Mouse (Mus musculus): ENCODE data around the gene Fam198a. TPM values are rescaled to one million over a fixed set of nuclear protein-coding genes. Genes with fewer than 3 reads are reported as not detected.

Gene Fam198a
- polyA plus RNA-seq, 1 experiment from 2014 or later = 2.8 TPM

- H3K4me2 ChIP-seq (replicated peaks; ENCODE audit: low read depth, low read length) = no peak overlapping the region
- no peaks in the 10 kb centered on the region for H3K4me1 ChIP-seq (ENCODE audit: insufficient read depth, low read length)
- H3K9me3 ChIP-seq (ENCODE audit: low read length) = no peaks in the 10 kb centered on the region
- no peaks in the 10 kb centered on the region for H3K27me3 ChIP-seq (ENCODE audit: insufficient read depth, low read length)
- H3K27ac ChIP-seq (ENCODE audit: low read length) = no peak overlapping the region
- H3K4me3 ChIP-seq (ENCODE audit: low read length) = no peak overlapping the region
- no peak for ATAC-seq (ENCODE audit: low FRiP score, low TSS enrichment)
- H3K9ac ChIP-seq (replicated peaks; ENCODE audit: low read length) = no peak overlapping the region
- 90% methylated on average over 17 of the region's 17 CpGs for WGBS
- H3K36me3 ChIP-seq (ENCODE audit: insufficient read depth, low read length) = no peaks in the 10 kb centered on the region
Measured at GRCm38 (mm10) chr9:121908321-121908720, 42.5 kb upstream of the Fam198a start.

DNA sequence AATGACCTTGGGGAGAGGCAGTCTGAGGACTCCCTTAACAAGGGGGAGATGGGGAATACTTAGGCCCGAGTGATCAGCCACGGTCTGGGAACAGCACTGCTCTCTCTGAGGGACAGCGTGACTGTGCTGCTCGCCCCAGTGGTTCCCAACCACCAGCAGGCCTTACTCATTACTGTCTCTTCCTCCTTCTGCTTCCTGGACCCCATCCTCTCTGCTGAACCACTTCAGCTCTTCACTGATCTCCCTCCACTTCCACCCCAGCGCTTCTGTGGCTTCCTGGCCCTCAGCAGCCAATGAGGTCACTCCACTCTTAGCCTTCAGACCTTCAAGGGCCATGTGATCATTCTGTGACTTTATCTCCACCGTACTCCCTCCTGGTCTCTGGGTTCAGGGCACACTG lies 41.2 kb upstream of the Fam198a start:
- ATAC-seq (ENCODE audit: low FRiP score, low TSS enrichment) = no peak
- H3K27me3 ChIP-seq (ENCODE audit: insufficient read depth, low read length) = no peaks in the 10 kb centered on the region
- 56% methylated on average over 6 of the region's 6 CpGs for WGBS
- H3K4me2 ChIP-seq (replicated peaks; ENCODE audit: low read depth, low read length) = no peak overlapping the region
- no peak overlapping the region for H3K27ac ChIP-seq (ENCODE audit: low read length)
- H3K4me1 ChIP-seq (ENCODE audit: insufficient read depth, low read length) = no peaks in the 10 kb centered on the region
- no peaks in the 10 kb centered on the region for H3K36me3 ChIP-seq (ENCODE audit: insufficient read depth, low read length)
- H3K4me3 ChIP-seq (ENCODE audit: low read length) = no peak overlapping the region
- H3K9me3 ChIP-seq (ENCODE audit: low read length) = no peaks in the 10 kb centered on the region
- no peak overlapping the region for H3K9ac ChIP-seq (replicated peaks; ENCODE audit: low read length)

GRCm38 (mm10) chr9:121911196-121911595 lies 39.6 kb upstream of the Fam198a start:
- no peak overlapping the region for H3K9ac ChIP-seq (replicated peaks; ENCODE audit: low read length)
- no peak overlapping the region for H3K4me2 ChIP-seq (replicated peaks; ENCODE audit: low read depth, low read length)
- H3K9me3 ChIP-seq (ENCODE audit: low read length) = no peaks in the 10 kb centered on the region
- no peaks in the 10 kb centered on the region for H3K4me1 ChIP-seq (ENCODE audit: insufficient read depth, low read length)
- H3K27ac ChIP-seq (ENCODE audit: low read length) = no peak overlapping the region
- 90% methylated on average over 7 of the region's 7 CpGs for WGBS
- ATAC-seq (ENCODE audit: low FRiP score, low TSS enrichment) = no peak
- H3K4me3 ChIP-seq (ENCODE audit: low read length) = no peak overlapping the region
- no peaks in the 10 kb centered on the region for H3K27me3 ChIP-seq (ENCODE audit: insufficient read depth, low read length)
- no peaks in the 10 kb centered on the region for H3K36me3 ChIP-seq (ENCODE audit: insufficient read depth, low read length)

- WGBS = 89% methylated on average over 4 of the region's 4 CpGs
- Histone ChIP-seq H3K9me3 (ENCODE audit: low read length) (no peaks in the 10 kb centered on the region), H3K36me3 (ENCODE audit: insufficient read depth, low read length) (no peaks in the 10 kb centered on the region), H3K27me3 (ENCODE audit: insufficient read depth, low read length) (no peaks in the 10 kb centered on the region), H3K9ac (replicated peaks; ENCODE audit: low read length) (no peak overlapping the region), H3K27ac (ENCODE audit: low read length) (no peak overlapping the region), H3K4me3 (ENCODE audit: low read length) (no peak overlapping the region), H3K4me1 (ENCODE audit: insufficient read depth, low read length) (no peaks in the 10 kb centered on the region), H3K4me2 (replicated peaks; ENCODE audit: low read depth, low read length) (no peak overlapping the region)
- no peak for ATAC-seq (ENCODE audit: low FRiP score, low TSS enrichment)
Measured at GRCm38 (mm10) chr9:121912786-121913185, 38.0 kb upstream of the Fam198a start.

DNA sequence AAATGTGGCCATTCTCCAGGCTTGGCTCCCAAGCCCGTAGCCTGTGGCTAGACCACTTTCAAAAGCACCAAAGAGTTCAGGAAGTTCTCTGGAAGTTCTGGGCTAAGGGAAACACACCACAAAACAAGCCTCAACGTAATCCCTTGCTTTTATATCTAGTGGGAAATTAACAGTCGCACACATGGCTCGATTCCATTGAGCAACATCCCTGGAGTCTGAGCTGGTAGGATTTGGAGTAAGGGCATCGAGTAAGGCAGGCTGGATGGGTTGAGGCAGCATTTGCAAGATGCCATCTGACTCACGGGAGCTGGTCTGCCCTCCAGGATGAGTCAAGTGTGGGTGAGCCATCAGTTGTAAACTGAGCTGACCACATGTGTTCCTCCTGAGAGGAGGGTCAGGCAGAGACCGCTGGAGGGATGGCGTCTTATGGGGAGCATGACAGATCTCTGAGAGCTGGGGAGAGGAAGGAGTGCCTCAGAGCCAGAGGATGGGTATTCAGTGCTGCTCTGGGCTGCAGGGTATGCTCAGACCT lies 36.5 kb upstream of the Fam198a start:
- no peak for ATAC-seq (ENCODE audit: low FRiP score, low TSS enrichment)
- no peaks in the 10 kb centered on the region for H3K9me3 ChIP-seq (ENCODE audit: low read length)
- H3K27me3 ChIP-seq (ENCODE audit: insufficient read depth, low read length) = no peaks in the 10 kb centered on the region
- no peak overlapping the region for H3K4me3 ChIP-seq (ENCODE audit: low read length)
- H3K9ac ChIP-seq (replicated peaks; ENCODE audit: low read length) = no peak overlapping the region
- H3K27ac ChIP-seq (ENCODE audit: low read length) = no peak overlapping the region
- no peak overlapping the region for H3K4me2 ChIP-seq (replicated peaks; ENCODE audit: low read depth, low read length)
- 63% methylated on average over 8 of the region's 8 CpGs for WGBS
- no peaks in the 10 kb centered on the region for H3K36me3 ChIP-seq (ENCODE audit: insufficient read depth, low read length)
- no peaks in the 10 kb centered on the region for H3K4me1 ChIP-seq (ENCODE audit: insufficient read depth, low read length)

DNA sequence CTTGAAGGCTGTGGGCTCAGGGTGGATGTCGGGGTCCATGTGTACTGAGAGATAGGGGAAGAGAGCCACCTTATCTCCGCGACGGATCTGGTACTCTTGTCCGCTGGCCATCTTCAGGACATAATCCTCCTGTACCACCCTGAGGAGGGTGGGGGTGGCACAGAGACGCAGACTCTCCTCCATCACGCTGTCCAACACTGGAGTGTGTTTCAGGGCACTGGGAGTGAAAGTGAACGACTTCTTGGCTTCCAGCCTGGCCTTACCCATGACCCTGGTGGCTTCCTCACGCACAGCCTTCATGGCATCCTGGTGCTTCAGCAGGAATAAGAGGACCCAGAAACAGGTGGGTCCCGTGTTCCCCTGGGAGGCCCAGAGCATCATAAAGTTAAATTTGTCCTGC lies 35.7 kb upstream of the Fam198a start:
- no peak overlapping the region for H3K4me2 ChIP-seq (replicated peaks; ENCODE audit: low read depth, low read length)
- no peaks in the 10 kb centered on the region for H3K4me1 ChIP-seq (ENCODE audit: insufficient read depth, low read length)
- H3K4me3 ChIP-seq (ENCODE audit: low read length) = no peak overlapping the region
- no peaks in the 10 kb centered on the region for H3K27me3 ChIP-seq (ENCODE audit: insufficient read depth, low read length)
- no peaks in the 10 kb centered on the region for H3K9me3 ChIP-seq (ENCODE audit: low read length)
- no peak overlapping the region for H3K27ac ChIP-seq (ENCODE audit: low read length)
- no peak overlapping the region for H3K9ac ChIP-seq (replicated peaks; ENCODE audit: low read length)
- H3K36me3 ChIP-seq (ENCODE audit: insufficient read depth, low read length) = no peaks in the 10 kb centered on the region
- 84% methylated on average over 10 of the region's 10 CpGs for WGBS
- ATAC-seq (ENCODE audit: low FRiP score, low TSS enrichment) = no peak

- no peak for ATAC-seq (ENCODE audit: low FRiP score, low TSS enrichment)
- H3K4me2 ChIP-seq (replicated peaks; ENCODE audit: low read depth, low read length) = no peak within 1 kb of the TSS
- H3K27me3 ChIP-seq (ENCODE audit: insufficient read depth, low read length) = no peaks in the 10 kb centered on the region
- H3K27ac ChIP-seq (ENCODE audit: low read length) = no peak within 1 kb of the TSS
- H3K9me3 ChIP-seq (ENCODE audit: low read length) = no peaks in the 10 kb centered on the region
- H3K4me3 ChIP-seq (ENCODE audit: low read length) = no peak within 1 kb of the TSS
- no peak within 1 kb of the TSS for H3K9ac ChIP-seq (replicated peaks; ENCODE audit: low read length)
- no peaks in the 10 kb centered on the region for H3K4me1 ChIP-seq (ENCODE audit: insufficient read depth, low read length)
- H3K36me3 ChIP-seq (ENCODE audit: insufficient read depth, low read length) = no peaks in the 10 kb centered on the region
- 84% methylated on average over 8 of the region's 8 CpGs for WGBS
Measured at GRCm38 (mm10) chr9:121916102-121916501, 34.7 kb upstream of the Fam198a start, which contains the start of gene Cyp8b1. Cyp8b1 (minus strand) TSS chr9:121916305.

DNA sequence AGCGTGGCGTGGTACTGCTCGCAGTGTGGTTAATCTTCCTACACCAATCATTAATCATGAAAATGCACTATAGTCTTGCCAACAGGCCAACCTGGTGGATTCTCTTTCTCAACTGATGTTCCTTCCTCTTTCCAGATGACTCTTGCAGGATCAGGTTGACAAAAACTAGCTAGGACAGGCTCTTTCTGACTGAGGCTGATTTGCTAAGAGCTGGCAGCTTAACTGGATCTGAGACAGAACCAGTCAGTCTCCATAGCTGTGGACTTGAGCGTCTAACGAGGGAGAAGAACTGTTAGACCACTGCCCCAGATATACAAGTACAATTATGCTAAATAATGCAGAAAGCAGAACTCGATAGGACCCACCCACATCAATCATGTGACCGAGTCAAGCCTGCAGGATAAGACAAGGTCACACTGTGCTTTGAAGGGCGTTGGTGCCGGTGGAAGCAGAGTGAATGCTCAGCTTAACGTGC lies 31.7 kb upstream of the Fam198a start:
- 64% methylated on average over 10 of the region's 10 CpGs for WGBS
- Histone ChIP-seq H3K4me2 (replicated peaks; ENCODE audit: low read depth, low read length) (no peak overlapping the region), H3K4me3 (ENCODE audit: low read length) (no peak overlapping the region)

DNA sequence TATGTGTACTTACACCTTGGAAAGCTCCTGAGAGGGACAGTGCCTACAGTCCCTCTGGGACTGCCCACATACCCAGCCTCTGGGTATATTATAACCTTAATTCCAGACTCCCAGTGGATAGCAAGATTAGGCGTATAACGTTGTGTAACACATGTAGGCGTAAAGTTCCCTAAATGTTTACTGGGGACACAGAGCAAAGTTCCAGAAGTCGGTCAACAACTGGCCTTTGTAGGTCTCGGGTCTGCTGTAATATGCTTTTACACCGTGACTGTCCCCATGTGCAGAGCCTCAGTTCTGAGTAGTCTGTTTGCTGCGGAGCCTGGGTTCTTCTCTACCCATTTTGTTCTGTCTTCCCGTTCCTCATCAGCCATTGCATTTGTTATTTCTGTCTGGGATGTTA lies 27.3 kb upstream of the Fam198a start:
- Histone ChIP-seq H3K4me2 (replicated peaks; ENCODE audit: low read depth, low read length) (no peak overlapping the region), H3K9ac (replicated peaks; ENCODE audit: low read length) (no peak overlapping the region), H3K27me3 (ENCODE audit: insufficient read depth, low read length) (no peaks in the 10 kb centered on the region), H3K4me1 (ENCODE audit: insufficient read depth, low read length) (no peaks in the 10 kb centered on the region), H3K36me3 (ENCODE audit: insufficient read depth, low read length) (no peaks in the 10 kb centered on the region), H3K27ac (ENCODE audit: low read length) (no peak overlapping the region), H3K4me3 (ENCODE audit: low read length) (no peak overlapping the region), H3K9me3 (ENCODE audit: low read length) (no peaks in the 10 kb centered on the region)
- WGBS = 80% methylated on average over 8 of the region's 8 CpGs
- no peak for ATAC-seq (ENCODE audit: low FRiP score, low TSS enrichment)

More for the DNA sequence above, 31.7 kb upstream of the Fam198a start:
- Histone ChIP-seq H3K9me3 (ENCODE audit: low read length) (no peaks in the 10 kb centered on the region), H3K4me1 (ENCODE audit: insufficient read depth, low read length) (no peaks in the 10 kb centered on the region), H3K27me3 (ENCODE audit: insufficient read depth, low read length) (no peaks in the 10 kb centered on the region), H3K27ac (ENCODE audit: low read length) (no peak overlapping the region), H3K36me3 (ENCODE audit: insufficient read depth, low read length) (no peaks in the 10 kb centered on the region), H3K9ac (replicated peaks; ENCODE audit: low read length) (no peak overlapping the region)
- no peak for ATAC-seq (ENCODE audit: low FRiP score, low TSS enrichment)

GRCm38 (mm10) chr9:121923906-121924305 lies 26.9 kb upstream of the Fam198a start:
- Histone ChIP-seq H3K9me3 (ENCODE audit: low read length) (no peaks in the 10 kb centered on the region), H3K4me3 (ENCODE audit: low read length) (no peak overlapping the region), H3K4me1 (ENCODE audit: insufficient read depth, low read length) (no peaks in the 10 kb centered on the region), H3K27me3 (ENCODE audit: insufficient read depth, low read length) (no peaks in the 10 kb centered on the region), H3K36me3 (ENCODE audit: insufficient read depth, low read length) (no peaks in the 10 kb centered on the region), H3K4me2 (replicated peaks; ENCODE audit: low read depth, low read length) (no peak overlapping the region), H3K9ac (replicated peaks; ENCODE audit: low read length) (no peak overlapping the region), H3K27ac (ENCODE audit: low read length) (no peak overlapping the region)
- no peak for ATAC-seq (ENCODE audit: low FRiP score, low TSS enrichment)
- WGBS = 86% methylated on average over 5 of the region's 5 CpGs
